Mouse (Mus musculus) gastrocnemius, postnatal 10 days (tissue): ENCODE data around the gene Gm45716. TPM values are rescaled to one million over a fixed set of nuclear protein-coding genes. Genes with fewer than 3 reads are reported as not detected.

Experiments used
- DNase-seq: peaks from one replicate; pipeline ENCODE4 v3.0.0; 2021; ENCODE audit warnings: mixed read lengths
- total RNA-seq, 2 experiments: library from RNA; stranded (reverse); gene quantifications; 2 replicates each; pipeline ENCODE4 v1.2.3; 2021

Gene Gm45716
- total RNA-seq, 2 experiments from 2014 or later, result 4.2 to 5.3 TPM

- DNase-seq, result no peak
These were observed 26.8 kb downstream of the Gm45716 start for GRCm38 (mm10) chr11:90214246-90214645.

- DNase-seq, result no peak
These were observed 32.7 kb downstream of the Gm45716 start for GRCm38 (mm10) chr11:90220022-90220645.

DNA sequence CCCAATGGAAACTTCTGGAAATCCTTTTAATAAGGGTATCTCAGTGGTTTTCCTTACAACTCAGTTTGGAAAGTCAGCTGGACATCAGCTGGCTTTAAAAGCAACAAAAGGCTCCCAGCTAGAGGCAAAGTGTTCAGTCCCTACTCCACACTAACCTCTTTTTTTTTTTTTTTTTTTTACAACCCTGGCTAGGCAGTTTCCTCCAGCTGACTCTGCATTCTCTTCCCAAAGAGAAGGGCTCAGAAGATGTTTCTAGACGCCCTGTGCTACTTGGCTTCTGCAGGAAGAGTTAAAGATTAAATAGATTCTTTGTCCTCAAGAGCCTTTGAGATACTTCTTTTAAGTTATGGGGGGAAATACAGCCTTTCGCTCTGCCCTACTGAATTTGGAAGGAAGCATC lies 33.3 kb downstream of the Gm45716 start:
- DNase-seq, result no peak

- no peak for DNase-seq
These were observed 37.5 kb downstream of the Gm45716 start for GRCm38 (mm10) chr11:90224914-90225470.

DNA sequence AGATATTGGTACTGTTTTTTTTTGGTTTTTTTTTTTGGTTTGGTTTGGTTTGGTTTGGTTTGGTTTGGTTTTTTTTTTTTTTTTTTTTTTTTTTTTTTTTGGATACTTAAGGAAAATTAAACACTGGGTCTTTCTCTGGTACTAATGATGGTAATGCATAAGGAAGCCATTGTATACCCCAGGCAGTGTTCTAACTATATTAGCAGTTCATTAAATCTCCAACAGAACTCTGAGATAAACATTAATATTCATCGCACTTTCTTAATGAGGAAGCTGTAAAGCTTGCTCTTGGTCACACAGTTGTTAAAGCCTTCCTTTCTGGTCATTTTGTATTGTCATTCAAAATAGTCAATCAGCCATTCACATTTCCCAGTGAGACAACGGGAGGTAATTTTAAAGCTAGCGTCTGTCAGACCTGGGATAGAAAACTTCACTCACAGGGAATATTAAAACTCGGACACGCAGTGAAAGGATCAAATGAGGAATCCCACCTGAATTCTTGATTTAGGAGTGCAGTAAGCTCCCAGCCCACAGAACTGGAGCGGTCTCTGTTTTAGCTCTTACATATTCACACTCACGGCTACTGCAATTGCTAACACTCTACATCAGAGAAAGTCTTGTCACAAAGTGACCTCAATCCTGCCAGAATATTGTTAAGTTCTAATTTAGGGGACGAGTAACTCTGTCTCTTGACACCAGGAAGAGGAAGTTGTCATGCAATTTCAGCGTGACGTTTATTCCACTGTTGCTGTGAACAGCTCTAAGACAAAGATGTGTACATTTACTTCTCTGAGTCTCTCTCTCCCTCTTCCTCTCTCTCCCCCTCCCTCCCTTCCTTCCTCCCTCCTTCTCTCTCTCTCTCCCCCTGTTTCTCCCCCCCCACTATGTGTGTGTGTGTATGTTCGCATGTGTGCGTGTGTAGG lies 39.8 kb downstream of the Gm45716 start:
- DNase-seq, result no peak

DNA sequence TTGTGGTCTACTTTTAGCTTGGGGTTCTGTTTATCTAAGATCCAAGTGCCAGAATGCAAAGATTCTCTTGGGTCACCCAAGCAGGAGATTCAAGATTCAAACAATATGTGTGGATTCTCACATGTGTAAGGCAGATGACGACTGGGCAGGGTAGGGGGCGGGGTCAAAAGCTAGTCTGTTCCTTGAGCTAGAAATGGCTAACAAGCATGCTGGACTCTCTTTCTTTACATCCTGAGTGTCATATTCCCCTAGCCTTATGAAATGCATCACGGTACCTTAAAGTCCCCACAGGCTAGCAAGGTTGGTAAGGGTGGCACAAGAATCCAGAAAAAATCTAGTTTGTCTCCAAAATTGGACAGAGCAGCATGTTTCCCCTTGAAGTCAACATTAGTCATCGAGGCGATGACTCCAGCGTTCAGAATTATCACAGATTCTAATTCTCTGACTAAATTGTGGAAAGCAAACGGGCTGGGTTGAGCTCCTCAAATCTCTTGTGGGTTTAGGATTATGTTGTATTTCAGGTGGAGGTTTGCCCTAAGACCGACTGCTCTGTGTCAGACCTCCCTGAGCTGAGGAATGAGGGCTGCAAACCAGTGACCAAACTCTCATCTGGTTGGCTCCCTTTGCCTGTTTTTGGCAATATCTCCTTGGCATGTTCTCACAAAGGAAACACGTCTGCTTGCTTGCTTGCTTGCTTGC lies 40.9 kb downstream of the Gm45716 start:
- no peak for DNase-seq

DNA sequence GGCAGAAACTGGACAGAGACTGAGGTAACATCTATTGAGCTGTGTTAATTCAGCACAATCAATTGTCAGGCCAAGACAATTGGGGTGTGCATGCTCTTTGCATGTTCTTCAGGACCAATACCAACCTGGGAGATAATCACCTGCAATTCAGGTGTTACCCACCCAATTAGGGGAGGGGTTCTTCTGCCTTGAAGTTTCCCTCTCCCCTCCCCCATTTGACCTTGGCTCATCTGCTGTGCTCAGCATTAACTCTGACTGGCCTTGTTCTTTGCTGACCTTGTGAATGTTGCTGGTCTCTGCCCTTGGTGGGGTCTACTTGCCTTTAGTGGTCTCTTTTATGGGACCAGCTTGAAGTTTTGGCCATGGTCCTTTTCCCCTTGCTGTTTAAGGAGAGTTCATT lies 42.3 kb downstream of the Gm45716 start:
- no peak for DNase-seq

- DNase-seq, result no peak
These were observed 43.2 kb downstream of the Gm45716 start for GRCm38 (mm10) chr11:90230671-90231070.

DNA sequence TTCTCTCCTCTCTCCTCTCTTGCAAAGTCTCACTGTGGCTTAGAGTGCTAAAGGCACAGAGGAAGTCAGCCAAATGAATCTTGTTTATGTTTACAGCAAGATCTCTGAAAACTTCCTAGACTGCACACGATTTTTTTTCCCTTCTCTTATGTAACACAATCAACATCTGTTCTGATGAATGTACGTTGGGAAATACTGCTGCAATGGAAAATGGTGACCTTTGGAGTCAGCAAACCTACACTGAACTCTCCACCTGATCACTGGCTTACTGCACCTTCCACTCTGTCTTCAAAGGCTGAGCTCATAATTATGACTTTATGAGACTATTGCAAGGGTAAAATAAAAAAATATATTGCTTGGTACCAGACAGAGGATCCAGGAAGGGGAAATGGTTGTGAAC lies 44.1 kb downstream of the Gm45716 start:
- no peak for DNase-seq

GRCm38 (mm10) chr11:90232685-90233084 lies 45.2 kb downstream of the Gm45716 start:
- DNase-seq, result no peak

DNA sequence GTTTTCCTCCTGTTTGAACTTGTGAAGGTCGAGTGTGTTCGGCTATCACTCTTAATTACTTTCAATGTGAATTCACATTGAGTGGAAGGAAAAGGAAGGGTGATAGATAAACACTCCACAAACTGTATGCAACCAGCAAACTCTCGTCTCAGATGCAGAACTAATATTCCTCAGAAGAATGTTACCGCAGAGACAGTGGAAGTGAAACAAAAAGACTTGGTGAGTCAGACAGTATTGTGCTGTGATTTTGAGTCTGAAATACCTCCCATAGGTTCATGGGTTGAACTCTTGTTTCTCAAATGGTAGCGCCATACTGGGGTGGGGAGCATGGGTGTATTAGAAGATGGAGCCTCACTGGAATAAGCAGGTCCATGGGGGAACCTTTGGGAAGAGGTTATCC lies 47.7 kb downstream of the Gm45716 start:
- DNase-seq, result no peak

DNA sequence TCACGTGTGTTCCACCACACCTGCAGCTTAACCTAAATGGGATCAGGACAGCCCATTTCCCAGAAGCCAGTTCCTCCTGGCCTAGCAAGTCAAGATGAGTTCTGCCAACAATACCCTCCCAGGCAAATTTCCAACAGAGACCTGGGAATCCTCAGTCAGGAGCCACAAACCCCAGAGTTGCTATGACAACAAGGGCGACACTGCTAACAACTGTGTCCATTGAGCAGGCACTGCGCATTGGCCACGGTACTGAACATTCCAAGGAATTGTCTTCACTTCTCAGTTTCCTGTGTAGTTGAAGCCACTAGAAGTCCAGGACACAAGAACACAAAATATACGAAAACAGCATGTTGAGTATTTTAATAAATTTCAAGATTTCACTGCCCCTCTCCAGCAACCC lies 50.1 kb downstream of the Gm45716 start:
- no peak for DNase-seq

DNA sequence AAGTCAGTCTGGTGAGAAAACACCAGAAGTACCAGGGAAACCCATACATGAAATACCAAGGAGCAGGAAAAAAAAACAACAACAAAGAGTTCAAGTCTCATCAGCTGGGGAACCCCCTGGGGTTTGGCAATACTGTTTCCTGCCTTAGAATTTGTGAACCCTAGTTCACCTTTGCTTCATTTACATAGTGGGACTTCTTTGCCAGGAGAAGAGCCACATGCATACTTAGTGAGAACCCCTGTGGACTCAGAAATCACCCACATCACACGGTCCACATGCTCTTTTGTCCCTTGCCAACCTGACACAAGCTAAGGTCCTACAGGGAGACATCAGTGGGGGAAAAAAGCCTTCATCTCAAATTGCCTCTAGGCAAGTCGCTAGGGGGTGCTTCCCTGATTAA lies 51.2 kb downstream of the Gm45716 start:
- no peak for DNase-seq

DNA sequence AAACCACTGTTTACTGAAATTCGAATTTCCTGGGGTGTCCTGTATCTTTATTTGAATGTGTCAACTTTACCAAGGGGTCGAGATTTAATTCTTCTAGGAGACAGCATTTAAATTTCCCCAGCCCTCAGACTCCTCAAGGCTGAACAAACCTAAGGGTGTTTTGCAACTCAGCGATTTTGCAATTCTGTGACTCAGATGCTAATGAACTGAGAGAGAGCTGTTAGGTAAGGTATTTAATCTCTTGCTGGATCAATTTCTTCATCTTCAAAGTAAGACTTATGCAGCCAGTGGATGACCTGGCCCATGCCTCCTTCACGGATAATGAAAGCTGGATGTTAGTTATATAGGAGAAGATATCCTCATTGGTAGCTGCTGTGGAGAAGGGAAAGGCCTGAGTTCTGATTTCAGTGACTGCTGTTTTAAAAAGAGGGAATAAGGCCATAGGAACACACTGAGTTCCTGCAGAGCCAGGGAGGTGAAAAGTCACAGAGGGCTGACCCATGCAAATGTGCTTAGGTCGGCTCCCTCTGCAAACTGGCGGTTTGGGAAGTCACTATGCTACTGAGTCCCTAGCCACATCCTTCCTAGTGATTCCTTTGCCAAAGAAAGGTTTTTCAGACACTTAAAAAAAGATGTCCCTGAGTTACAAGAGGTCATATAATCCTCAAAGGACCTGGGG lies 53.3 kb downstream of the Gm45716 start:
- DNase-seq, result no peak

DNA sequence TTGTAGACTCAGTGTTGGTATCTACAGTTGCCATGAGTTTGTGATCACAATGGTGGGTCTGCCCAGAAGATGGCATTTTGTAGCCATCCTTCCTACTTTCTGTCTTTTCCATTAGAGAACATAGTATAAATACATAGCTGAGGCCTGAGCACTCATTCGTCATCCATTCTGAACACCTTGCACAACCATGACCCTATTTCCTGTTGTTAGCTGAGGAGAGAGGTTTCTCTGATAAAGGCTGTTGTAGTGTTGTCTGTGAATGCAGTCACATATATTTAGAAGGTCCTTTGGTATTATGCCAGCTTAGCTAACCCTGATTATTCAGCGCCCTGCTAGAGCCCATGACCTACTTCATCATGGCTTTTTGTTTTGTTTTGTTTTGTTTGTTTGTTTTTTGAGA lies 54.4 kb downstream of the Gm45716 start:
- no peak for DNase-seq

- DNase-seq, result no peak
These were observed 55.8 kb downstream of the Gm45716 start for GRCm38 (mm10) chr11:90243300-90243699.

DNA sequence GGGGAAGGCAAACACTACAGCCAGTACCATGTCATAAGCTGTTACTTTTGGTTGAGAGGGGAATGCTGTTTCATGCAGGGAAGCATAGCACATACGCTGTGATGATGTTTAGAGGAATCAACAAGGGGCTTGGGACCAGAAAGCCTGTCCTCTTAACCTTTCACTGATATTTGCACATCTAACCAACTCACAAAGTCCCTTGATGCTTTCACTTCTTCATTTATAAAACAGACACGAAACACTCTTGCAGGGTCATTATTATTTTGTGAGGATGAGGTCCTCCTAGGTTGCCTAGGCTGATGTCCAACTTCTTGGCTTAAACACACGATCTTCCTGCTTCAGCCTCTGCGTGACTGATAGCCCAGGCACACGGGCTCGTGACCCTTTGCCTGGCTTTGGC lies 58.1 kb downstream of the Gm45716 start:
- no peak for DNase-seq

GRCm38 (mm10) chr11:90246676-90247075 lies 59.2 kb downstream of the Gm45716 start:
- DNase-seq, result no peak

GRCm38 (mm10) chr11:90247793-90248192 lies 60.3 kb downstream of the Gm45716 start:
- DNase-seq, result no peak

DNA sequence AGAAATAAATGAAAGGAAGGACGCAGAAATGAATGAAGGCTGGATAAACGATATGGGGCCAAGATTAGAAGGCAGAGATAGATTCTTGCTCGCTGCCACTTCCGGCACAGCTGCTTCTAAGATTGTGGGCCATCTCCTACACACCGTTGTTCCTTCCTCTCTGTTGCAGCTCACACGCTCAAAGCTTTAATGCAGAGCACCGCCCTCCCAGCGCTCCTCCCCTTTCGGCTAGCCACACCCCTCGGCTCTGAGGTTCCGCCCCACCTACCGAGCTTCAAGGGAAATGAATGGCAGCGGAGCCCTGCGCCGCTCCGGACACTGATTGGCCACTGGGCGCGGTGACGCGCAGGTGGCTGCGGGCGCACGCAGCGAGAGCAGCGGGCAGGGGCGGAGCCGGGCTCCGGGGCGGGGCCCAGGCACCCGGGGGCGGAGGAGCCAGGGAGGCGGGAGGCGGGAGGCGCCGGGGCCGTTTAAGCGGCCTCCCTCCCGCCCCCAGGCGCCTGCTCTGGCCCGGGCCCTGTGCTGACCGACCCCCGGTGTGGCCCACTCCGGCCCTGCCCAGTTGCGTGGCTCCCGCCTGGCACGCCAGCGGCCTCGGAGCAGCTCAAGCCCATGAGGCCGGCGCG lies 61.7 kb downstream of the Gm45716 start, which contains the start of gene Mmd:
Gene Mmd, plus strand, starts transcription at position 432 of the 626 bp plus-strand sequence.
- peak; percentile 95 for DNase-seq

GRCm38 (mm10) chr11:90249701-90250141 lies 62.2 kb downstream of the Gm45716 start:
- DNase-seq, result no peak

DNA sequence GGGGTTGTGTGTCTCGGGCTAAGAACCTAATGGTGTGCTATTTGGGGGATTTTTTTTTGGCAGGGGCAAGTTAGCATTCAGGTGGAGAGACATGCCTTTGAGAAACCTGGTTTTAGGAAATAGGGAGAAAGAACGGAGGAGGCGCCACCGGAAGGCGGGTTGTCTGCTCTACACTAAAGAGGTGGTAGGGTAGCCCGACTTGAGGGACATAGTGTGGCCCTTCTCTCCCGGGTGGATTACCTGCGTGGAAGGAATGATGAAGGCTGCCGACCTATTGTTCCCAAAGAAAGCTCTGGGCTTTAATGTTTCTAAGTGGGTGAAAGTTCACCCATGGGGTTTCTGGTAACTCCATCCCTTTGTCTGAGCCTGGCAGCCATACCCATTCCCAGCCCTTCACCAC lies 62.7 kb downstream of the Gm45716 start:
- DNase-seq, result no peak
